Mouse (Mus musculus) yolk sac, embryonic 10.5 days (tissue): Measurements from ENCODE around the gene Npepps.
"Not testable (repeated sequence)": the region's sequence is repeated elsewhere in the genome, so short reads cannot be mapped to it uniquely, and the experiment has no call there.

Experiments
- DNase-seq: peaks from one replicate; pipeline ENCODE4 v3.0.0-alpha.2; 2017; ENCODE audit warnings: low spot score

Npepps gene

GRCm38 (mm10) chr11:97292731-97293130 is 12.3 kb upstream of the Npepps start:
- DNase-seq: no peak

- no peak for DNase-seq
Measured at GRCm38 (mm10) chr11:97289276-97290230, 9.1 kb upstream of the Npepps start.

GRCm38 (mm10) chr11:97287643-97288042 is 7.2 kb upstream of the Npepps start:
- DNase-seq: no peak

GRCm38 (mm10) chr11:97286973-97287372 is 6.5 kb upstream of the Npepps start:
- DNase-seq: no peak

GRCm38 (mm10) chr11:97285852-97286775 is 5.7 kb upstream of the Npepps start:
- DNase-seq: no peak

GRCm38 (mm10) chr11:97284854-97285253 is 4.4 kb upstream of the Npepps start:
- DNase-seq: no peak

- no peak for DNase-seq
Measured at GRCm38 (mm10) chr11:97282179-97282578, 1.7 kb upstream of the Npepps start.

GRCm38 (mm10) chr11:97279405-97280215 is 828 bp downstream of the Npepps start:
- peak; percentile 90 for DNase-seq

- DNase-seq: no peak
Measured at GRCm38 (mm10) chr11:97279040-97279404, 1.4 kb downstream of the Npepps start.

GRCm38 (mm10) chr11:97278456-97278855 is 2.0 kb downstream of the Npepps start:
- no peak for DNase-seq

- DNase-seq: no peak
Measured at GRCm38 (mm10) chr11:97277166-97277565, 3.3 kb downstream of the Npepps start.

GRCm38 (mm10) chr11:97276019-97276418 is 4.4 kb downstream of the Npepps start:
- DNase-seq: no peak

GRCm38 (mm10) chr11:97275349-97275748 is 5.1 kb downstream of the Npepps start:
- no peak for DNase-seq

- not testable (repeated sequence) for DNase-seq
Measured at GRCm38 (mm10) chr11:97274947-97275346, 5.5 kb downstream of the Npepps start.

GRCm38 (mm10) chr11:97273613-97274012 is 6.8 kb downstream of the Npepps start:
- no peak for DNase-seq

- DNase-seq: no peak
Measured at GRCm38 (mm10) chr11:97272835-97273234, 7.6 kb downstream of the Npepps start.

- not testable (repeated sequence) for DNase-seq
Measured at GRCm38 (mm10) chr11:97270004-97270403, 10.4 kb downstream of the Npepps start.

- not testable (repeated sequence) for DNase-seq
Measured at GRCm38 (mm10) chr11:97266544-97266943, 13.9 kb downstream of the Npepps start.

- DNase-seq: not testable (repeated sequence)
Measured at GRCm38 (mm10) chr11:97249649-97250048, 30.8 kb downstream of the Npepps start.

- peak; percentile 48 for DNase-seq
Measured at GRCm38 (mm10) chr11:97246510-97247159, 33.8 kb downstream of the Npepps start.

- no peak for DNase-seq
Measured at GRCm38 (mm10) chr11:97241321-97241720, 39.1 kb downstream of the Npepps start.
